Mouse (Mus musculus): Measurements from ENCODE around the gene Zfp326.

DNA sequence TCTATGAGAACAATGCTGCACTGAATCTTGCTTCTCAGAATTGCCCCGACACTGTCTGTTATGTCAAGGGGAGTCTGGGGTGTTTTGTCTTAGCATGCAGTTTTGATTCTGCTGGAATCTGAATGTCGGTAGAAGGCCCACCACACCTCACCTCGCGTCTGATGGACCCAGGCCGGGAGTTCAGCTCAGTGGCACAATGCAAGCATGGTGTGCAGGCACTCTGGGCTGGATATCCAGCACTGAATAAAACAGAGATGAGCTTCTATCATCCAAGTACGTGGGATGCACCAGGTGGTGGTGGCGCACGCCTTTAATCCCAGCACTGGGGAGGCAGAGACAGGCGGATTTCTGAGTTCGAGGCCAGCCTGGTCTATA lies 15.9 kb upstream of the Zfp326 start:
- TF ChIP-seq CTCF (IDR thresholded peaks at IDR 0.05; ENCODE audit: low read depth, low read length) = no peak
- no peak for TF ChIP-seq POLR2AphosphoS5 (IDR thresholded peaks at IDR 0.05; ENCODE audit: insufficient replicate concordance, low read depth, low read length)
- TF ChIP-seq TAL1 (conservative IDR thresholded peaks at IDR 0.05; ENCODE audit: low read depth, low read length) = no peak
- TF ChIP-seq GATA1 (IDR thresholded peaks at IDR 0.05; ENCODE audit: borderline replicate concordance, low read length) = no peak
- no peak for TF ChIP-seq GATA2 (IDR thresholded peaks at IDR 0.05; ENCODE audit: borderline replicate concordance, low read depth, low read length)

Measured in G1E (cell line).